Mouse (Mus musculus) cerebellum, adult (tissue): ENCODE measurements around the gene Grip1.

Source experiments
- ATAC-seq: cut with Nextera tagmentation; 2 replicates; pipeline ENCODE4 v1.9.2; 2017; ENCODE audit warnings: mild to moderate bottlenecking, moderate library complexity, mixed read lengths; ENCODE audit not compliant: insufficient number of reproducible peaks, low FRiP score, low TSS enrichment

Gene Grip1

GRCm38 (mm10) chr10:119453431-119454105, at the start of gene Grip1:
TSS of gene Grip1 (plus strand) at chr10:119453830.
- 0 out of 2 replicates have a peak, but pooled peaks have one; percentile 21 for ATAC-seq

GRCm38 (mm10) chr10:119405103-119405502, 48.5 kb upstream of the Grip1 start:
- no peak for ATAC-seq

GRCm38 (mm10) chr10:119405612-119406011, 48.0 kb upstream of the Grip1 start:
- no peak for ATAC-seq

GRCm38 (mm10) chr10:119408327-119408726, 45.3 kb upstream of the Grip1 start:
- ATAC-seq = no peak

- no peak for ATAC-seq
Measured at GRCm38 (mm10) chr10:119413238-119413637, 40.4 kb upstream of the Grip1 start.

GRCm38 (mm10) chr10:119415106-119415505, 38.5 kb upstream of the Grip1 start:
- no peak for ATAC-seq

GRCm38 (mm10) chr10:119421418-119421817, 32.2 kb upstream of the Grip1 start:
- ATAC-seq = no peak

GRCm38 (mm10) chr10:119423821-119424534, 29.7 kb upstream of the Grip1 start:
- no peak for ATAC-seq

- ATAC-seq = no peak
Measured at GRCm38 (mm10) chr10:119427653-119428052, 26.0 kb upstream of the Grip1 start.

GRCm38 (mm10) chr10:119428106-119428505, 25.5 kb upstream of the Grip1 start:
- no peak for ATAC-seq

GRCm38 (mm10) chr10:119430240-119430639, 23.4 kb upstream of the Grip1 start:
- no peak for ATAC-seq

- ATAC-seq = no peak
Measured at GRCm38 (mm10) chr10:119431801-119432200, 21.8 kb upstream of the Grip1 start.

GRCm38 (mm10) chr10:119435818-119436217, 17.8 kb upstream of the Grip1 start:
- no peak for ATAC-seq

- ATAC-seq = no peak
Measured at GRCm38 (mm10) chr10:119437319-119437718, 16.3 kb upstream of the Grip1 start.

GRCm38 (mm10) chr10:119441743-119442142, 11.9 kb upstream of the Grip1 start:
- no peak for ATAC-seq

- ATAC-seq = no peak
Measured at GRCm38 (mm10) chr10:119447392-119447914, 6.2 kb upstream of the Grip1 start.

- ATAC-seq = no peak
Measured at GRCm38 (mm10) chr10:119447930-119448329, 5.7 kb upstream of the Grip1 start.

GRCm38 (mm10) chr10:119452698-119453097, 932 bp upstream of the Grip1 start:
- no peak for ATAC-seq

GRCm38 (mm10) chr10:119454106-119454667, 557 bp downstream of the Grip1 start:
- peak; percentile 47 for ATAC-seq

- ATAC-seq = no peak; the same call in 1 of the 2 replicates
Measured at GRCm38 (mm10) chr10:119454668-119455542, 1.3 kb downstream of the Grip1 start.
